Mouse (Mus musculus): ENCODE data around the gene Hist1h3c.
"Not testable (repeated sequence)": the region's sequence is repeated elsewhere in the genome, so short reads cannot be mapped to it uniquely, and the experiment has no call there.

Hist1h3c gene

GRCm38 (mm10) chr13:23757921-23758320 is 12.5 kb upstream of the Hist1h3c start:
- DNase-seq (ENCODE audit: low read depth in 2 of 2, low spot score in 2 of 2): no peak

DNA sequence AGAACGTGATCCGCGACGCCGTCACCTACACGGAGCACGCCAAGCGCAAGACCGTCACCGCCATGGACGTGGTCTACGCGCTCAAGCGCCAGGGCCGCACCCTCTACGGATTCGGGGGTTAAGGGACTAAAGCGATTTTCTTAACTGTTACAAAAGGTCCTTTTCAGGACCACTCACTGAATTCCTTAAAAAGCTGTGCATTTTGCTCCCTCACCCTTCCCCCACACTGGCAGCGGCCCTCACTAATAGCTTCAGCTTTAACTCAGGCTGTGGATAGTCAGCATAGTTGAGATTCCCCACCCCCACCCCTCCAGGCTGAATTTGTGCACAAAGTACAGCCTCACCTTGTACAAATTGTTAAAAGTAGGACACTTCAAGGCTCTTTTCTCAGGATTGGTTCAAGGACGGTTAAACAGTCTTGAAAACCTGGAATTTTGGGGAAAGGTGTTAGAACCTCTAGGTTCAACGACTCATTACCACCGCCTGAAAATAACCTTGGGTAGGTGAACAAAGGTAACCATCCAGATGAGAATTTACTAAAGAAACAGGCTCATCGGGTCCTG is 11.9 kb upstream of the Hist1h3c start:
- DNase-seq (ENCODE audit: low read depth in 2 of 2, low spot score in 2 of 2): no peak

GRCm38 (mm10) chr13:23756790-23757189 is 11.4 kb upstream of the Hist1h3c start, which contains the start of gene Hist1h4b:
Gene Hist1h4b, plus strand, starts transcription at chr13:23757013.
- DNase-seq (ENCODE audit: low read depth in 2 of 2, low spot score in 2 of 2): peak; percentile 62 to 73

GRCm38 (mm10) chr13:23755000-23755399 is 9.6 kb upstream of the Hist1h3c start:
- no peak for DNase-seq (ENCODE audit: low read depth in 2 of 2, low spot score in 2 of 2)

GRCm38 (mm10) chr13:23753314-23754078 is 8.1 kb upstream of the Hist1h3c start:
- no peak for DNase-seq (ENCODE audit: low read depth in 2 of 2, low spot score in 2 of 2)

GRCm38 (mm10) chr13:23752742-23753172 is 7.4 kb upstream of the Hist1h3c start:
- no peak for DNase-seq (ENCODE audit: low read depth in 2 of 2, low spot score in 2 of 2)

DNA sequence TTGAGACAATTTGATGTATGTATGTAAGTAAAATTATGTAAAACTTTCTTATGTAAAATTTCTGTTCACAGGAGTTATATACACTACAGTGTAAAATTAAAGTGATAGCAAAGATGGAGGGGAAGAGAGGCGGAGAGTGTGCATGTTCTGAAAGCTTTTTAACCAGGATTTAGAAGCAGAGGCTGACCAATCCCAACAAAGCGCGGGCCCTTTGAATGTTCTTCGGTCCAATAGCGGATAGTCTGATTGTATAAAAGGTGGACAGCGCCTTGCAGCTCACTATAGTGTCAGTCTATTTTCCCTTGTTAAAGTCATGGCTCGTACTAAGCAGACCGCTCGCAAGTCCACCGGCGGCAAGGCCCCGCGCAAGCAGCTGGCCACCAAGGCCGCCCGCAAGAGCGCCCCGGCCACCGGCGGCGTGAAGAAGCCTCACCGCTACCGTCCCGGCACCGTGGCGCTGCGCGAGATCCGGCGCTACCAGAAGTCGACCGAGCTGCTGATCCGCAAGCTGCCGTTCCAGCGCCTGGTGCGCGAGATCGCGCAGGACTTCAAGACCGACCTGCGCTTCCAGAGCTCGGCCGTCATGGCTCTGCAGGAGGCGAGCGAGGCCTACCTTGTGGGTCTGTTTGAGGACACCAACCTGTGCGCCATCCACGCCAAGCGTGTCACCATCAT is 6.8 kb upstream of the Hist1h3c start, which contains the start of gene Hist1h3b:
Hist1h3b (plus strand) TSS at position 201 of the 675 bp plus-strand sequence.
- peak in 1 of 2 experiments; percentile 38 for DNase-seq (ENCODE audit: low read depth in 2 of 2, low spot score in 2 of 2)

DNA sequence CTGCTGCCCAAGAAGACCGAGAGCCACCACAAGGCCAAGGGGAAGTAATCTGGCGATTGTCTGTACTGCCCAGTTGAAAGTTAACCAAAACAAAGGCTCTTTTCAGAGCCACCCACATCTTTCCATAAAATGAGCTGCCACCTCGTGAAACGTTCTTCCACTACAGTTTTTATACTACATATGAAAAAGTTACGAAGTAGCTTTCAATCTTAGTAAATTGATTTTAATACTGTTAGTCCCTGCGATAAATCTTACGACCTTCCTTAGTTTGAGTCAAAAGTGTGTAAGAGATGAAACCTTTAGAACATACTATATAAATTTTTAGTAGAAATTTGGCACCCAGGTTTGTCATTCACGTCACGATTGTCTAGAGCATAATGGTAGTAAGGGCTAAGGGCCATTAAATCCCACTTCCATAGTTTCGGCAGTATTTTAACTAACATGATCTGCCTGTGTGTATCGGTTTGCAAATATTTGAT is 6.1 kb upstream of the Hist1h3c start:
- no peak for DNase-seq (ENCODE audit: low read depth in 2 of 2, low spot score in 2 of 2)

DNA sequence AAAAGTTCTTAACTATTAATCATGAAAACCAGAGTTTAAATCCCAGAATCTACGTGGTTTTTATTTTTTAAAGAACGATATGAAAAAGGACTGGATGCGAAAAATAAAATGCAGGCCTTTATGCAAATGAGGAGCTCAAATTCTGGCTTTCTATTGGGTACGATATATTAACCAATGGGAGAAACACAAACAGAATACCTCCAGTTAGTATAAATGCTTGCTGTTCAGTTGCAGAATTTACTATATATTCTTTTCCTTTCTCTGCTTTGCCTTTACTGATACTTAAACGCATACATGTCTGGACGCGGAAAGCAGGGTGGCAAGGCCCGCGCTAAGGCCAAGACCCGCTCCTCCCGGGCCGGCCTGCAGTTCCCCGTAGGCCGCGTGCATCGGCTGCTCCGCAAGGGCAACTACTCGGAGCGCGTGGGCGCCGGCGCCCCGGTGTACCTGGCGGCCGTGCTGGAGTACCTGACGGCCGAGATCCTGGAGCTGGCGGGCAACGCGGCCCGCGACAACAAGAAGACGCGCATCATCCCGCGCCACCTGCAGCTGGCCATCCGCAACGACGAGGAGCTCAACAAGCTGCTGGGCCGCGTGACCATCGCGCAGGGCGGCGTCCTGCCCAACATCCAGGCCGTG is 5.6 kb upstream of the Hist1h3c start, which contains the start of gene Hist1h2ab:
Hist1h2ab (plus strand) TSS at position 288 of the 639 bp plus-strand sequence.
- DNase-seq (ENCODE audit: low read depth in 2 of 2, low spot score in 2 of 2): not testable (repeated sequence)

- DNase-seq (ENCODE audit: low read depth in 2 of 2, low spot score in 2 of 2): no peak
Measured at GRCm38 (mm10) chr13:23749563-23750121, 4.2 kb upstream of the Hist1h3c start.

DNA sequence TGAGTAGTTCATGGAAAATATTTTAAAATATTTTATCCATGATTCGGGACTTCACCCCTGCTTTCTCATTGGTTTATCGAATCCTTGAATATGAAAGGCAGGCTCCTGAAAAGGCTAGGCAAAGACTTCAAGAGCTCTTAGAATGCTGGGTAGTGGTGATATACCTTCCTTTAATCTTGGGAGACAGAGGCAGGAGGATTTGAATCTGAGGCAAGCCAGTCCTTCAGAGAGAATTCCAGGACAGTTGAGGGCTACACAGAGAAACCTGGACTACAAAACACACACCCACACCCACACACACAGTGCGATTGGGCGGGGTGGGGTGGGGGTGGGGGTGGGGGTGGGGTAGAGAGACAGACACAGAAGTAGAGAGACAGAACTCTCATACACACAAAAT is 2.5 kb upstream of the Hist1h3c start:
- DNase-seq (ENCODE audit: low read depth in 2 of 2, low spot score in 2 of 2): no peak

DNA sequence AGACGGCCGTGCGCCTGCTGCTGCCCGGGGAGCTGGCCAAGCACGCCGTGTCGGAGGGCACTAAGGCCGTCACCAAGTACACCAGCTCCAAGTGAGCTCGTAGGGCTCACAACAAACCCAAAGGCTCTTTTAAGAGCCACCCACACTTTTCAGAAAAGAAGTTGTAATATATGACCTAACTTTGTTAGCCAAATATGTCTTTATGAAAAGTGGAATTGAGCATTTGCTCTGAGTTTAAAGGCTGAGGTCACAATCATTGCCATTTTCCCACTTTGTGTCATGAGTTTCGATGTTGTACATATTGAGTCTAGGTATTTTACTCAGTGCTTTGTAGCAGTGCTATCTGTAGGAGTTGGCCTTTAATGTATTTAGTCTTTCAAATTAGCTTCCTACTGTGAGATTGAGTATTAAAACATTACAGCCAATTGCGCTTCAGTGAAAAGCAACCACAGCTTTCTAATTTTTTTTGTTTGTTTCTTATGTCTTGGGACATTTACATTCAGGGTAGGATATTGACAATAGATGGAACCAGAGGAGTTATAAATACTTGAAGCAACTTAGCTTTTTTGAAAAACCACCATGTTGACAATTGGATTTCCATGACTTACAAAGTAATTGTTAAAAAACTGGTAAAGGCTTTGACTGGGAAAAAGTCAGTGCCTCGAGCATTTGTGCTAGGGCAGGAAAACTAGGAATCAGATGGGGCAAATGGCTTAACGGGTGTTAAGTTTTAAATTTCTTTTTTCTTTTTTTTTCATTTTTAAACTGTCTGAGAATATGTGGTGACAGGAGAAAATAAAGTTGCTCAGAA is 1.9 kb upstream of the Hist1h3c start:
- no peak for DNase-seq (ENCODE audit: low read depth in 2 of 2, low spot score in 2 of 2)

GRCm38 (mm10) chr13:23746201-23747080 is 1.0 kb upstream of the Hist1h3c start, which contains the start of gene Hist1h2bb:
Gene Hist1h2bb, plus strand, starts transcription at chr13:23746734.
- peak; percentile 41 to 58 for DNase-seq (ENCODE audit: low read depth in 2 of 2, low spot score in 2 of 2)

DNA sequence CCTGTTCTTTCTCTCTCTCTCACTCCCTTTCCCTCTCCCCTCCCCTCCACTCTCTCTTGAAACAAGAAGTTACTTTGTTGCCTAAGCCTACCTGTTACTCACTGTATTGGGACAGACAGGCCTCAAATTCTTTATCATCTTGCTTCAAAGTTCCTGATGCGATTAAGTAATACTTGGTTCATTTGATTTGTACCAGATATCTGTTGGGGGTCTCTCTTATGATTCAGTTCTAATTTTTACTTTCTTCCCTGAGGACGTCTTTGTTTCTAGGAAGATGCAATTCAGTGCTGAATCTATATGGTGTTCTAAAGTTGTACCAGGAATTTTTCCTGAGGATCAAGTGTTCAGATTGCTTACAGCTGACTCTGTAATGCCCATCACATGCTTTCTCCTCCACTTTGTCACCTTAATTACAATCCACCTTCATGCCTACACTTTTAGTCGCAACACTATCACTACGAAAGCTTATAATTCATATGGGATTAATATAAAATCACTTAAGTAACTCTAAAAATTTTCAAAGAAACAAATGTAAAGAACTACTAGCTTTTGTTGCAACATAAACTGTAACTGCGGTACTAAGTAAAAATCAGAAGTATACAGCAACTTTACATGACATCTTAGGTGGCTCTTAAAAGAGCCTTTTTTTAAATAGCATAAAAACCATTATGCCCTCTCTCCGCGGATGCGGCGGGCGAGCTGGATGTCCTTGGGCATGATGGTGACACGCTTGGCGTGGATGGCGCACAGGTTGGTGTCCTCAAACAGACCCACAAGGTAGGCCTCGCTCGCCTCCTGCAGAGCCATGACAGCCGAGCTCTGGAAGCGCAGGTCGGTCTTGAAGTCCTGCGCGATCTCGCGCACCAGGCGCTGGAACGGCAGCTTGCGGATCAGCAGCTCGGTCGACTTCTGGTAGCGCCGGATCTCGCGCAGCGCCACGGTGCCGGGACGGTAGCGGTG is 701 bp downstream of the Hist1h3c start:
- no peak for DNase-seq (ENCODE audit: low read depth in 2 of 2, low spot score in 2 of 2)

DNA sequence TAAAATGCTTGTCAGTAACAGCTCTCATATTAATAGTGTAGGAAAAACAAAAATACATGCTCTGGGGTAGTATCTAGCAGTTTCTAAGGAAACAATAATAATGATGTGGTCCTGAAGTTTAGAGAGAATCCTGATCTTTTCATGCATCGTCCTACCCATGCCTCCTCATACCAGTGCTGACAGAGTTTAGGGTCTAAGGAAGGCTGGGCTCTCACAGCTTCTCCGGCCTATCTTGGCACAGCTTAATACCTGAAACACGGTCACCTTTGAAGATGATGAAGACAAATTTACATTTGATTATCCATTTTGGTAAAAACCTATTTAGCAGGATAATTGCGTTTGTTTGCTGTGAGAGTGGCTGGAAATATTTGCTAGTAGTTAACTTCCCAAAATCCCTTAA is 1.4 kb downstream of the Hist1h3c start:
- no peak for DNase-seq (ENCODE audit: low read depth in 2 of 2, low spot score in 2 of 2)

DNA sequence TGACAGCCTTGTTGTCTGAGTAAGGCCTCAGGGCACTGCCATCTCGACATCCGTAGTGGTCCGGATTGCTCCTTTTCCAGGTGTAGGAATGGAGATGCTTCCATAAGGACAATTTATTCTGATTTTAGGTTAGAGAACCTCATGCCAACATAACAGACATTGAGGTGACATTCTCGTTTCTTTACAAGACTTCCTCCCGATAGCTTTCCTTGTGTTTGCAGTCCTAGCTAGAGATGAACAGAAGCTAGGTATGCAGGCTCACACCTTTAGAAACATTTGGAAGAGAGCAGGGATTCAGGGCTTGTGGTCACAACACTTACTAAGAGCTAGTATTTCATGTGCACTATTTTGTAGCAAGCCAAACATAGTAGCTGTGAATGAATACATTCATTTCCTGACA is 2.2 kb downstream of the Hist1h3c start:
- no peak for DNase-seq (ENCODE audit: low read depth in 2 of 2, low spot score in 2 of 2)

GRCm38 (mm10) chr13:23742007-23742406 is 3.4 kb downstream of the Hist1h3c start:
- no peak for DNase-seq (ENCODE audit: low read depth in 2 of 2, low spot score in 2 of 2)

- no peak for DNase-seq (ENCODE audit: low read depth in 2 of 2, low spot score in 2 of 2)
Measured at GRCm38 (mm10) chr13:23740910-23741309, 4.5 kb downstream of the Hist1h3c start.
